Mouse (Mus musculus) retina, embryonic 14.5 days (tissue): ENCODE results near the gene Fam229b.

ENCODE experiments used
- DNase-seq: peaks from one replicate; pipeline ENCODE4 v3.0.0-alpha.2; 2015; ENCODE audit warnings: low spot score

Fam229b gene

GRCm38 (mm10) chr10:39133462-39134310, at the start of gene Fam229b, which contains the start of gene Tube1:
TSS of gene Fam229b (minus strand) at chr10:39133914.
TSS of gene Tube1 (plus strand) at chr10:39133976.
- peak; percentile 94 for DNase-seq

- DNase-seq: no peak
These were observed 43.3 kb upstream of the Fam229b start for GRCm38 (mm10) chr10:39176981-39177380.

GRCm38 (mm10) chr10:39173077-39173476, 39.4 kb upstream of the Fam229b start:
- DNase-seq: peak; percentile 49

- DNase-seq: no peak
These were observed 38.8 kb upstream of the Fam229b start for GRCm38 (mm10) chr10:39172540-39172931.

- DNase-seq: peak; percentile 94
These were observed 38.2 kb upstream of the Fam229b start for GRCm38 (mm10) chr10:39171603-39172539.

GRCm38 (mm10) chr10:39171134-39171533, 37.4 kb upstream of the Fam229b start:
- DNase-seq: peak; percentile 96

GRCm38 (mm10) chr10:39170706-39171105, 37.0 kb upstream of the Fam229b start:
- no peak for DNase-seq

- DNase-seq: peak; percentile 77
These were observed 36.5 kb upstream of the Fam229b start for GRCm38 (mm10) chr10:39170181-39170580.

- DNase-seq: no peak
These were observed 35.9 kb upstream of the Fam229b start for GRCm38 (mm10) chr10:39169642-39170041.

- DNase-seq: no peak
These were observed 33.9 kb upstream of the Fam229b start for GRCm38 (mm10) chr10:39167611-39168010.

- DNase-seq: peak; percentile 61
These were observed 32.0 kb upstream of the Fam229b start for GRCm38 (mm10) chr10:39165632-39166115.

GRCm38 (mm10) chr10:39163694-39164093, 30.0 kb upstream of the Fam229b start, which contains the start of gene Ccn6:
TSS of gene Ccn6 (minus strand) at chr10:39163794.
- no peak for DNase-seq

GRCm38 (mm10) chr10:39162666-39163484, 29.2 kb upstream of the Fam229b start:
- DNase-seq: no peak

- DNase-seq: no peak
These were observed 27.7 kb upstream of the Fam229b start for GRCm38 (mm10) chr10:39161406-39161805.

- DNase-seq: no peak
These were observed 24.6 kb upstream of the Fam229b start for GRCm38 (mm10) chr10:39158306-39158705.

- no peak for DNase-seq
These were observed 23.6 kb upstream of the Fam229b start for GRCm38 (mm10) chr10:39157321-39157720.

- no peak for DNase-seq
These were observed 23.0 kb upstream of the Fam229b start for GRCm38 (mm10) chr10:39156719-39157118.

- no peak for DNase-seq
These were observed 8.5 kb upstream of the Fam229b start for GRCm38 (mm10) chr10:39142216-39142615.

GRCm38 (mm10) chr10:39141401-39141800, 7.7 kb upstream of the Fam229b start:
- DNase-seq: no peak

GRCm38 (mm10) chr10:39140843-39141242, 7.1 kb upstream of the Fam229b start:
- DNase-seq: no peak

- DNase-seq: no peak
These were observed 5.0 kb upstream of the Fam229b start for GRCm38 (mm10) chr10:39138761-39139160.
